Mouse (Mus musculus): ENCODE data around the gene Dlg2.

Gene Dlg2

DNA sequence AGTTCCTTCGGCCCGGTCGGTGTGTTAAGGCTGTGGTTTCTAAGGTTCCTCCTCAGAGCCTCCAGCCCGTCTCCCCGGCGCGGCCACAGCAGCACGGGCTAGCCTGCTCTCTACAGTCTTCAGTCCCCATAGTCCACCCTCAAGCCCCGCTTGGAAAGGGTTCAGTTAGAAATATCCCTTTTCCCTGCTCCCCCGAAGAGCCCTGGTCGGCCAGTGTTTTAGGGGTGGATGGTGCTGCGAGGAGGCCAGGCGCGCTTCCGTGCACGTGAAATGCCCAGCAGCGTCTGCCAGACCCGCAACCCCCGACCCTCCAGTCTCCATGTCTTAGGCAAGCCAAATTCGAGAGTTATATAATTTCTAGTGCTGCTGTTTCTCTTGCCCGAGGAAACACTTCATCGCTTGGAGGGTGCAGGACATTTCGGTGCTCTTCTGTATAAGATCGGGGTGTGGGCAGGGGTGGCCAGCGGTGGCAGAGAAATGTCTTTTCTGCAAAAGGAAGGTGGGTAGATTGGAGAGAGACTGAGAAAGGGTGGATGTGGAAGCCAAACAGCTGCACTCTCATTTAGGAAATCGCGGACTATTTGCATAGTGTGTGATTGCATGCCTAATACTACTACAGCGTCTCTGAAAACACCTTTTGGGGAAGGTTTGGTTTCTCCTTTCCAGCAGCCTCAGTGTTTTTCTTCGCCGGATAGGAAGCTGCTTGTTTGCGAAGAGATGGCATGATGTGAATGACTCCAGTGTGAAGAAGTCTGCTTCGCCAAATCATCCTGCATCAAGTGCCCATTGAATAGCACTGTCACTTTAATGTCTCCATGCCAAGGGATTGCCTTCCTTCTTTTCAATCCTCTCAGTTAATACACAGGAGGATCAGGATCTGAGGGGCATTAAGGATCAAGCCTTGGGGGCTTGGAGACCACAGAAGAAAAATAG lies at the start of gene Dlg2:
Dlg2 (plus strand) TSS at position 360 of the 933 bp plus-strand sequence.
- peak; percentile 74 to 92 for DNase-seq (ENCODE audit: inconsistent age in 2 of 2, low spot score in 1 of 2)

GRCm38 (mm10) chr7:90427006-90427405 lies 49.5 kb upstream of the Dlg2 start:
- peak in 1 of 2 experiments; percentile 8 for DNase-seq (ENCODE audit: inconsistent age in 2 of 2, low spot score in 1 of 2)

DNA sequence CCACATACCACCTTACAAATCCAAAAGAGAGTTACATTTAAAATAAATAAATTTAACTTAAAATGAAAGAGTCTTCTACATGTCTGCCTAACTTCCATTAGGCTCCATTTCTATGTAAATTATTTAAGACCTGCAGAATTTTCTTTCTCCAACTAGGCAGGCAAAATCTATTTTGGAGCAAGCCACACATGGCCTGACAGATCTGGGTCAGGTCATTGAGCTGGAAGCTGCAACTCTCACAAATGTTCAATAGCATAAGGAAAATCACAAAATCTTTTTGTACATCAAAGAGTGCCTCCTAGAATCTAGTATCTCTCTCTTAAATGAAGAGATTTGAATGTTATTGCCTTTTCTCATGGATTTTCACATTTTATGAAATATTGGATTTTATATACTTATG lies 44.3 kb upstream of the Dlg2 start:
- no peak for DNase-seq (ENCODE audit: inconsistent age in 2 of 2, low spot score in 1 of 2)

DNA sequence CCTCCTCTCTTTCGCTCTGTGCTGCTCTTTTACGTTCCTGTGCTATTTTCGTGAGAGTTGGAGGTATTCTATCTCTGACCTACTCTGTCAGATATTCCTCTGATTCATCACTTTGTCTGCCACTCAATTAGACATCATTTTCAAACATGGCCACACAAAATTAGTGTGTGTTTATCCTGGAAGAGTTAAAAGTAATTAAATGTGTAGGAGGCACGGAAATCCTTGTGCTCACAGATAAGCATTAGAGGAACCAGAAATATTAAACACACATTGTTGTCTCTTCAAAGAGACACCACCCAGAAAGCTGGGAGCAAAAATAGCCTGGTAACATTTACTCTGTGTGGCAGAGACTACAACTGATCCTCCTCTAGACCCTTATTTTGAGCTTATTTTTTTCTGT lies 36.4 kb upstream of the Dlg2 start:
- DNase-seq (ENCODE audit: inconsistent age in 2 of 2, low spot score in 1 of 2), result no peak

DNA sequence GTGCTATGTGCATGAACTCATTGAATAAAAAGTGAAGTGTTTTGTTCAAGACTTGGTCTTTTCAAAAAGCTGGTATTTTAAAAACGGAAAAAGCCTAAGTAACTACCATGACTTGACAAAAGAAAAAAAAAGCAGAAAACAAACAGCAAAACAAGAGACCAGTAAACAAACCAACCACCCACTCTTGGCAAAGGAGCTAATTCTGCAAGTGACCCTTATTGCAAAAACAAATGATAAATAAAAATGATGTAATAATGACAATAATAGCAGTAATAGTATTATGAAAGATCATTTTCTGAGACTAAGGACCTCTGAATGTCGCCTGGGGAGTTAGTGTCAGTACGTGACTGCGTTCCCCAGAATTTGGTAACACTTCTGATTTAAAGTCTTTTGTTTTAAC lies 34.4 kb upstream of the Dlg2 start:
- DNase-seq (ENCODE audit: inconsistent age in 2 of 2, low spot score in 1 of 2), result peak in 1 of 2 experiments; percentile 45

- DNase-seq (ENCODE audit: inconsistent age in 2 of 2, low spot score in 1 of 2), result peak; percentile 97 to 99
These were observed 33.9 kb upstream of the Dlg2 start, which contains the start of gene Crebzf for GRCm38 (mm10) chr7:90442518-90443080. Gene Crebzf, plus strand, starts transcription at chr7:90442729.

GRCm38 (mm10) chr7:90443101-90444091 lies 33.1 kb upstream of the Dlg2 start:
- peak; percentile 81 to 91 for DNase-seq (ENCODE audit: inconsistent age in 2 of 2, low spot score in 1 of 2)

DNA sequence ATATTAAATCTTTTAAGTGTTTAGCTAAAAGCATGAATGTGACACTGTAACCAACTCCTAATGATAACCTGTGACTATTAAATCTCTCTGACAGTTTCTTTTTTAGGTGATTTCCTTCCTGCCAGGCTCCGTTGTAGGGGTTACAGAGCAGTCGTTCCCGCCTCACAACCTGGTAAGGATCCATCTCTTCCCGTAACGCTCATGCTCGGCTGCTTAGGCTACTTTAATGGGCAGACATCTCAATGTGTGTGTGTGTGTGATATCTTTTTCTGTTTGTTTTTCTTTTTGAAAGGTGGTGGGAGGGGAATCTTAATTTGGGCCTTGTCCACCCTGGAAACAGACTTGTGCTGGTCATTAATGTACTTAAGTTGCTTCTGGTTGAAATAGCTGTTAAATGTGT lies 32.3 kb upstream of the Dlg2 start:
- peak; percentile 31 to 76 for DNase-seq (ENCODE audit: inconsistent age in 2 of 2, low spot score in 1 of 2)

GRCm38 (mm10) chr7:90456149-90456844 lies 20.2 kb upstream of the Dlg2 start:
- DNase-seq (ENCODE audit: inconsistent age in 2 of 2, low spot score in 1 of 2), result peak in 1 of 2 experiments; percentile 59

DNA sequence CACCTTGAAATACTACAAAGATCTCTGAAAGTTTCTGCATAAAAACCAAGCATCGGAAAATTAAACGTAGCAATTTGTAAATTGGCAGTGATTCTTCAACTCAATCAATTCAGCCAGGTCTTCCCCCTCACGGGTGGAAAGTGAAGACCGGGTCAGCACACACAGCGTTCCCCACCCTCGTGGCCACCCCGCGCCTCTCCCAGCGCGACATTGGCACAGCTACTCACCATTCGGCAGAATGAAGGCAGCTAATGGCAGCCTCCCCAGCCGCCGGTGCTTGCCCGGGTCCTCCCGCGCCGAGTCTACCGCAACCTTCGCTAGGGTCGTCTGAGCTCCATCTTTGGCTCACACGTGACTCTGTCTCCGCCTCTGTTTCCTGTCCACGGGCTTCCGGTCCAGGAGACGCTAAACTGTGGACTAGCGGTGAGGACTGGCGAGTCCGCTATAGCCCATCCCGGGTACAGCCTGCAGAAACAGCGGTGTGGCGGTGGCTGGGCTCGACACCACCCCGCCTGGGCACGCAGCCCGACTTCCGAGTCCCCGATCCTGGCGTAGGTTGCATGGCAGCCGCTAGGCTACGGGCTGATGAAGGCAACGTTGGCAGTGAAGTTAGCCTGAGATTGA lies 19.5 kb upstream of the Dlg2 start, which contains the start of gene Tmem126a:
Tmem126a (minus strand) TSS at position 385 of the 624 bp plus-strand sequence.
- DNase-seq (ENCODE audit: inconsistent age in 2 of 2, low spot score in 1 of 2), result peak; percentile 90 to 96

GRCm38 (mm10) chr7:90457517-90457916 lies 19.0 kb upstream of the Dlg2 start:
- peak in 1 of 2 experiments; percentile 29 for DNase-seq (ENCODE audit: inconsistent age in 2 of 2, low spot score in 1 of 2)

- no peak for DNase-seq (ENCODE audit: inconsistent age in 2 of 2, low spot score in 1 of 2)
These were observed 16.1 kb upstream of the Dlg2 start for GRCm38 (mm10) chr7:90460330-90460729.

DNA sequence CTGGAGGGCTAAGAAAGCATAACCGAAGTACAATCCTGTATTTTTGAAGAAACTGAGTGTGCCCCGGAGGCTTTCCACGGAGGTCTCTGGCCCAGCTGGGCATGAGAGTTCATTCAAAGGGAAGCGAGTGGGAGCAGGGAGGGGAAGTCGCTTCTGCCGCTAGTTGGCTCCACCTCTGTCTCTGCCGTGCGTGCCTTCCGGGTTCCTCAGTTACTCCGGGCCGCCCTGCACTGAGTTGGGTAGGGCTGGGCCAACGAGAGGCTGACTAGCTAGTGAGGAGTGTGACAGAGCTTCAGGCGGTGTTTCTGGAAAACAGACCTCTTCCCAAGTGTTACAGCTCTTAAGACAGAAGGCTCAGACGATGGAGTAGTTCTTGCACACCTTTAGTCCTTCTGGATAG lies 15.5 kb upstream of the Dlg2 start:
- peak; percentile 33 to 74 for DNase-seq (ENCODE audit: inconsistent age in 2 of 2, low spot score in 1 of 2)

GRCm38 (mm10) chr7:90461441-90461840 lies 15.0 kb upstream of the Dlg2 start:
- no peak for DNase-seq (ENCODE audit: inconsistent age in 2 of 2, low spot score in 1 of 2)

DNA sequence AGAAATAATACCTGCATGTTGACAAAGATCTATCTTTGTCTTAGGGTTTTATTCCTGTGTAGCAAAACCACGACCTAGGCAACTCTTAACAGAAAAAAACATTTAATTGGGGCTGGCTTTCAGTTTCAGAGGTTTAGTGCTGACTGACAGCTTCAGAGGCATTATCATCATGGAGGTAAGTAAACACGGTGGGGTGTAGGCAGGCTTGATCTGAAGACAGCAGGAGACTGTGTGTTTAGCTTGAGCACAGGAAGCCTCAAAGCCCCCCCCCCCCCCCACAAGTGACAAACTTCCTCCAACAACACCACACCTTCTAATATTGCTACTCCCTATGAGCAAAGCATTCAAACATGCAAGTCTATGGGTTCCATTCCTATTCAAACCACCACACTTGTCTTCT lies 3.0 kb upstream of the Dlg2 start:
- DNase-seq (ENCODE audit: inconsistent age in 2 of 2, low spot score in 1 of 2), result no peak

GRCm38 (mm10) chr7:90475793-90476312 lies 619 bp upstream of the Dlg2 start, which contains the start of gene Tmem126b:
Gene Tmem126b, minus strand, starts transcription at chr7:90476001.
- peak; percentile 100 for DNase-seq (ENCODE audit: inconsistent age in 2 of 2, low spot score in 1 of 2)

DNA sequence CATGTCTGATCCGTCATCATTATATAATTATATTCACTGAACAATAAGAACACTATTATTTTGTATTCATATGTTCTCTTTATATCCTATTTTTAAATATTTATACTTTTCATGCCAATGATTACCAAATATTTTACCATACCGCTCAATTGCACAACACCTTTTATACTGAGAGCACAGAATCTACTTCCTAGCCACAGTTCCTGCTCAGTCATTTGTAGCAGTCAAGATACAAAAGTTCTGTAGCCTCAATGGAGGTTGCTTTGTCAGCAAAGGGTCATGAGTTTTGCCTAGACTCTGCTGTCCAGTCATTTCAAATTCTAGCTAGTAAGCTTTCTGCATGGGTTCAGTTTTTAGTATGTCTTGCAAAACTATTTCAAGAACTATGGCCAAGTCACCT lies 6.1 kb downstream of the Dlg2 start:
- DNase-seq (ENCODE audit: inconsistent age in 2 of 2, low spot score in 1 of 2), result no peak

GRCm38 (mm10) chr7:90508124-90508523 lies 31.7 kb downstream of the Dlg2 start:
- no peak for DNase-seq (ENCODE audit: inconsistent age in 2 of 2, low spot score in 1 of 2)

DNA sequence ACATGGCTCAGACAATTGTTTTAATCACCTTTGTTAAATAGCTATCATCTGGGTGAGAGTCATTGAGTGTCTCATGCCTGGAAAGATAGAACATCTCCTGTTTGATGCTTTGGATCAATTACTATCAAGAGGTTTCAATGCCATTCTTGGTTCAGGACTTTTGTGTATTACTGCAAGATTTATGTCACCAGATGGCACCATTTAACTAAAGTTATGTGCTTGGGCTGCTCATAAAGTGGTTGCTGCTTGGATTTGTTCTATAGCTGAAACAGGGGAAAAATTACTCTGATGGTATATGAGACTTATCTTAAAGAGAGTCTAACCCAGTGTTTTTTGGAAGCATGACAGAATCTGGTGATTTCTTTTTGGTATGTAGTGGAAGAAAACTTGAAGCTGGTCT lies 35.8 kb downstream of the Dlg2 start:
- peak in 1 of 2 experiments; percentile 23 for DNase-seq (ENCODE audit: inconsistent age in 2 of 2, low spot score in 1 of 2)

Measured in adrenal gland, adult (tissue).